Mouse (Mus musculus) embryo, embryonic 11.5 days (tissue): ENCODE measurements around the gene Tsen34.
"Not testable (repeated sequence)": the region's sequence is repeated elsewhere in the genome, so short reads cannot be mapped to it uniquely, and the experiment has no call there.

Source experiments
- DNase-seq: peaks from one replicate; pipeline ENCODE4 v3.0.0-alpha.2; 2012; ENCODE audit warnings: low read depth, low spot score

Gene Tsen34

GRCm38 (mm10) chr7:3720268-3720667, 27.6 kb downstream of the Tsen34 start, which contains the start of gene Pirb:
Gene Pirb, minus strand, starts transcription at chr7:3720391.
- not testable (repeated sequence) for DNase-seq

DNA sequence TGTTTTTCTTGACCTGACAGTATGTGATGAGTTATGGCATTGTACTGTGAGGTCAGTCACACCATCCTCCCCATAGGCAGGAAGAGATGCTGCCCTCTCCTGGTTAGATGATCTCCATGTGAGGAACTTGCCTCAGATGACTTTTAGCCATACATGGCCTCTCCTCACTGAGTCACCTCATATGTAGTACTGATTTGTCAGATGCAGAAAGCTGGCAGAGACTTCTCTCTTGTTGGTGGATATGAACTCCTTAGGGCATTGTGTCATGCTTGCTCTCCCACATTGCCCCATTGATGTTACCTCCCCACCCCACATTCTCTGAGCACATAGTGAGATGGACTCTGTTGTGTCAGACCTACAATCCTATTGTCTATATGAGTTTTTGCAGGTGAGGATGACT, 32.8 kb downstream of the Tsen34 start:
- not testable (repeated sequence) for DNase-seq

DNA sequence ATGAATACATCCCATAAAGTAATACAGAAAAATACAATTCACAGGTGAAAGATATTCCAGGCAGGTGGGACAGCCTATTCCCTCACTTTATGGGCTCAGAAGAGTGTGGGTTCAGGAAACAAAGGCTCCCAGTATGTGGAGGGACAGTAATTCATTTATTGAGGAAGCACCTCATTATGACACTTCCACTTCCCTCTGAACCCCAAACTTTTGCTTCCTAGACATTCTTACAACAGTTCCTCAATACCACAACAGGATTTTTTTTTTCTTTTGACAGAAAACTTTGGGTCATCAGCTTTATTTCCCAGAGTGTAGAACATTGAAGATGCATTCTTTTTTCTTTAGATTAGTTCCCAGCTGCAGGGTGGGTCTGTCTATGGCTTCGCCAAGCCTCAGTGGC, 40.0 kb downstream of the Tsen34 start:
- DNase-seq, result not testable (repeated sequence)
